Mouse (Mus musculus): ENCODE results near the gene Dyrk1a.
A peak's percentile ranks its signal among the peaks of the same experiment; 100 is the strongest.

Dyrk1a gene

DNA sequence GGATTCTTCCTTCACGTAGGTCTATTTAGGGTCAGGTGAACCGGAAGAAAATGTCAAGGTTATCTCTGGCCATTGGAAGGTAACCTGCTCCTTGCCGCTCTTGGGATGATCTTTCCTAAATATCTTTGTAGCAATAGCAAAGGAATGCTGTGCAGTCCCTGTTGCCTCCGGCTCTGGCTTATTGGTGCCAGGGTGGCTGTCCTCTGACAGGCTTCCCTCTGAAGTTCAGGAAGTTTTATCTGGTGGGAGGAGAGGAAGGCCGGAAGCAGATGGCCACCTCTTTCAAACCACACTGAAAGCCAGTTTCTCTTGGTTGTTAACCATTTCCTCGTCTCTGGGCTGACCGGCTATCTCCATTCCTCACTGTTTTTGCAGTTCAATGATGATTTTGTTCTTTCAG, 10.5 kb upstream of the Dyrk1a start:
- no peak for DNase-seq (ENCODE audit: low read depth)

GRCm38 (mm10) chr16:94559782-94560181, 10.0 kb upstream of the Dyrk1a start:
- no peak for DNase-seq (ENCODE audit: low read depth)

- no peak for DNase-seq (ENCODE audit: low read depth)
Observed at GRCm38 (mm10) chr16:94560618-94561017, 9.2 kb upstream of the Dyrk1a start.

DNA sequence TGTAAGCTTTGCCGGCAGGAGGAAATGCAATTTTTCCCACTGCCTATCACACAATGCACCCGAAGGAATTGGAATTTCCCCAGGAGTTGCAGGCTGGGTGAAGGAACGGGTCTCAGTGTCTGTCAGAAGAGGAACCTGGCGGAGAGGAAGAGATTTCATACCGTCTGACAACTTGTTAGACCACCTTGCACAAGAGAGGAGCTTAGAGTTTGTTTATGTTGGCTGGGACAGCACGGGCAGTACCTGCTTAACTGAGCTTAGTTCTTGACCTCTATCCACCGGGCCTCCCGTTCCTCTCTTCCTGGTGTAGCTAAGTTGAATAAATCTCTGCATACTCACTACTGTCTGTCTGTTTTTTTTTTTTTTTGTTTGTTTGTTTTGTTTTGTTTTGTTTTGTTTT, 3.7 kb upstream of the Dyrk1a start:
- DNase-seq (ENCODE audit: low read depth): no peak

DNA sequence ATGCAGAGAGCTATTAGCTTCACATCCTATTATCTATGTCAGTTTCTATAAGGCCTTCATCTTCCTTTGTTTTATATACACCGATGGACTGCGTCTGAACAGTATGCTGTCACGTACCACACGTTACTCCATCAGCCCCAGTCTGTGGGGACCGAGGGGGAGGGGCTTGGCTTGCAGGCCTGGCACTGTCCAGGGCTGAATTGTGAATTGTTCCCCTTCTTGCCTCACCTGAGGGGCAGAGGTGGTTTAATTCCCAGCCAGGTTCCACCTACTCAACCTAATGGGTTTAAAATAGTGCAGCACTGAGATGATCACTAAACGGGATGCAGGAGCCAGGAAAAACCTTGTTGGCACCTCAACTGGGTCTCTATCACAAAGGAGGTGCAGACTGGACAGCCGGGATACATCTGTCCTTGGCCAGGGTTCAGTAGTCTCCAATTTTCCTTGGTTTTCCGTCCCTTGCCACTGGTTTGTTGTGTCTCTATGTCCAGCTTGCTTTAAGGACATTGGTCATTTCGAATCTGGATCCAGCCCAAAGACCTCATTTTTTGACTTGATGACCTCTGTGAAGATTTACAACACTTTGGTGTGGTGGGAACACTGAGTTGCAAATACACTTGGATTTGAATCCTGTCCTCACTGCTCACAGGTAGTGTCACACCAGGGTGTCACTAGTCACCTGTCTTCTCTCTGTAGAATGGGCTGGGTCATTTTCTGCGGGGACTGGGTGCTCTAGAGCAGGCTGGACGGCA, 2.8 kb upstream of the Dyrk1a start:
- no peak for DNase-seq (ENCODE audit: low read depth)

DNA sequence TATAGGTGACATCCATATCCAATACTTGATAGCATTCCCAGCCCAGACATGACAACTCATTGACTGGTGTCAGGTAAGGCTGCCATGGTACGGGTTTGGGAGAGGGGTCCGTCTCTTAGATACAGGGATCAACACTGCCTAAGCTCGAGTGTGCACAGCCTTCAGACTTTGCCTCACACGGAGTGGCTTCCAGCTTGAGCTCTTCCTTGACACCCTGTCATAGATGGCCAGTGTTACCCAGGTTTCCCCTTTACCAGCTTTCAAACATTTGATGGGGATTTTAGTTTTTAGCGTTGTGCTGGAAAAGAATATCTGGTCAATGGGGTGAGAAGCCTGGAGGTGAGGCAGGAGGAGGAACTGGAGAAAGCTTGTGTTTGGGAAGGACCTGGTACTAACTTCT, 2.1 kb upstream of the Dyrk1a start:
- no peak for DNase-seq (ENCODE audit: low read depth)

- peak; percentile 55 for DNase-seq (ENCODE audit: low read depth)
Observed at GRCm38 (mm10) chr16:94568335-94569228, 1.2 kb upstream of the Dyrk1a start.

- peak; percentile 71 for DNase-seq (ENCODE audit: low read depth)
Observed at GRCm38 (mm10) chr16:94570361-94571041, 691 bp downstream of the Dyrk1a start.

- peak; percentile 59 for DNase-seq (ENCODE audit: low read depth)
Observed at GRCm38 (mm10) chr16:94571111-94571993, 1.5 kb downstream of the Dyrk1a start.

DNA sequence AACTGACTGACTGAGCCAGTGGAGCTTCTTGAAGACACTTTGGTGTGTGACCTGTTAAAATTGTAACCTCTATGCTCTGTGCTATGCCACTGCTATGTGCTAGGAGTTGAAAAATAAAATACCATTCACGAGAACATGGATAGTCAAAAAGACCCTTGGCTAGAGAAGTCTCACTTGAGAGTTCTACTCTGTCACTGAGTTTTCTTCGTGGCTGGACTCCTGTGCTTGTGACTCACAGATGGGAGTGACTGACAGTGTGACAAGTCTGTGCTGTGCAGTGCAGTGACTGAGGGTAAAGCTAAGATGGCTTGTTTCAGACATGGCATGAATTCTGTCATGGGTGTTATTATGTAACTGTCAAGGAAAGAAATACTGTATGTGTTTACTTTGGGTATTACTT, 2.6 kb downstream of the Dyrk1a start:
- peak; percentile 56 for DNase-seq (ENCODE audit: low read depth)

- no peak for DNase-seq (ENCODE audit: low read depth)
Observed at GRCm38 (mm10) chr16:94574025-94574717, 4.4 kb downstream of the Dyrk1a start.

GRCm38 (mm10) chr16:94574718-94575094, 4.9 kb downstream of the Dyrk1a start:
- no peak for DNase-seq (ENCODE audit: low read depth)

- no peak for DNase-seq (ENCODE audit: low read depth)
Observed at GRCm38 (mm10) chr16:94575757-94576156, 5.9 kb downstream of the Dyrk1a start.

GRCm38 (mm10) chr16:94579348-94579747, 9.5 kb downstream of the Dyrk1a start:
- DNase-seq (ENCODE audit: low read depth): peak; percentile 27

DNA sequence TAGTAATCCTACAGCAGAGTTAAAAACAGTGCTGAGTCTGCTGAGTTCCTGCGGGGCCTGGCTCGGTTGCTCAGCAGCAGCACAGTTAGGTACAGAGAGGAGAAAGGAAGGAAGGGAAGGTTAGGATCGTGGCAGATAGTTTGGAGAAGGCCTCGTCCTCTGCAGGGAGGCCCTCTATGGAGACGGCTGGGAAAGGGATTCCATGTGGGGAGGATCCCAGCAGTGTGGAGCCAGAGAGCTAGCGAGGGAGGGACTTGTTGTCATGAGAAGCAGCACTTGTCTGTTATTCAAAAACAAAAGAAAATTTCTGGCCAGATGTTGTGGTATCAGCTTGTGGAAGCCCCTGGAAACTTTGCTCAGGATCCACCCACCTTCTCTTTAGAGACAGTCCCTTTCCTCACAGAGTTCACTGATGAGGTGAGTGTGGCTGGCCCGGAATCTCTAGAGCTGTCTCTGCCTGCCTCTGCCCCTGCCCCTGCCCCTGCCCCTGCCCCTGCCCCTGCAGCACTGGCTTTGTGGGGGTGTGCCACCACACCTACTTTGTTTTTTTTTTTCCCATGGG, 11.1 kb downstream of the Dyrk1a start:
- DNase-seq (ENCODE audit: low read depth): peak; percentile 38

- DNase-seq (ENCODE audit: low read depth): peak; percentile 48
Observed at GRCm38 (mm10) chr16:94586349-94586990, 16.7 kb downstream of the Dyrk1a start.

DNA sequence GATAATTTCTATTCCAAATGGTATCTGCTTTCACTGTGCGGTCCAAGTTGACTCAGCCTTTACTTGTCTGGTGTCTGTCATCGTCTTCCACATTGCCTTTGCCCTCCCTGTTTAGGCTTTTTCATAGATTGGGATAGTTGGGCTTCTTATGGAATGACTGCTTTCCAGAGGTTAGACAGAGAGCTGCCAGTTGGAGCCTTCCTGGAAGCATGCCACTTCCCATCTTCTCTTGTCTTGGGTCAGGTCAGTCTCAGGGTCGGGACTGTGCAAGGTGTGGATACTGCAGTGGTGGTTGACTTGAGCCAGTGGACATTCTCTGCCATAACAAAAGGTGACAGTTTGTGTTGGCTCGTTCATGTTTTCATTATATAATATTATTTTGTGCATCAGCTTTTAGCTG, 17.7 kb downstream of the Dyrk1a start:
- DNase-seq (ENCODE audit: low read depth): no peak

DNA sequence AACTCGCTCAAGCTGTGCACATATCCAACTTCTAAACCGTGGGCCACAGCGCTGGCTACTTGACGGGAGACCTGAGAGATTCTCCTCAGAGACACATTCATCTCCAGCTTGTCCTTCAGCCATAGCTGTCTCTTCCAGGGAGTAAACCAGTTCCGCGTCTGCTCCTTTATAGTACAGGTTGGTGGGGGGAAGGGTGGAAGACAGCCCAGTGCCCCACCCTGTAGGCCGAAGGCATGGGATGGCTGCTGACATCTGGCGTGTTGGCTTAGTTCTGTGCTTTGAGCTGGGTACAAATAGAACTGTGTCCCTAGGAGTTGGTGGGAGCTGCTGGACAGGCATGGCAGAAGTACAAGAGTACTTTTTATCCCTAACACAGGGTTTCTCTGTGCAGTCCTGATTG, 18.4 kb downstream of the Dyrk1a start:
- DNase-seq (ENCODE audit: low read depth): no peak

- peak; percentile 71 for DNase-seq (ENCODE audit: low read depth)
Observed at GRCm38 (mm10) chr16:94588974-94589373, 19.2 kb downstream of the Dyrk1a start.

- no peak for DNase-seq (ENCODE audit: low read depth)
Observed at GRCm38 (mm10) chr16:94589648-94590047, 19.8 kb downstream of the Dyrk1a start.
